Mouse (Mus musculus) neural tube, embryonic 14.5 days (tissue): ENCODE results near the gene Slc18a2. TPM values are rescaled to one million over a fixed set of nuclear protein-coding genes. Genes with fewer than 3 reads are reported as not detected.
A peak's percentile ranks its signal among the peaks of the same experiment; 100 is the strongest.

ENCODE experiments used
- ATAC-seq: fragments of 200-750 bp; cut with Nextera tagmentation; 2 replicates; pipeline ENCODE4 v1.8.0; 2017; ENCODE audit warnings: low read depth, mild to moderate bottlenecking, moderate TSS enrichment, moderate library complexity
- H3K27ac ChIP-seq: fragments of 300-500 bp; sonication (generic); 2 replicates; pipeline ENCODE4 v1.5.1; 2014; ENCODE audit warnings: low read depth, mild to moderate bottlenecking, control low read depth, low read length, moderate library complexity, mixed read lengths
- H3K27me3 ChIP-seq: fragments of 300-500 bp; sonication (generic); 2 replicates; pipeline ENCODE4 v1.6.1; 2014; ENCODE audit warnings: low read length; ENCODE audit not compliant: control insufficient read depth, insufficient read depth
- H3K36me3 ChIP-seq: fragments of 300-500 bp; sonication (generic); 2 replicates; pipeline ENCODE4 v1.6.1; 2014; ENCODE audit warnings: low read length, mixed read lengths; ENCODE audit not compliant: control insufficient read depth, insufficient read depth
- H3K4me1 ChIP-seq: fragments of 300-500 bp; sonication (generic); 2 replicates; pipeline ENCODE4 v1.6.1; 2014; ENCODE audit warnings: low read length; ENCODE audit not compliant: control insufficient read depth, insufficient read depth
- H3K4me2 ChIP-seq: fragments of 300-500 bp; sonication (generic); 2 replicates; pipeline ENCODE4 v1.6.1; 2014; ENCODE audit warnings: mild to moderate bottlenecking, low read depth, low read length, control low read depth
- H3K4me3 ChIP-seq: fragments of 300-500 bp; sonication (generic); 2 replicates; pipeline ENCODE4 v1.5.1; 2014; ENCODE audit warnings: low read depth, low read length, control low read depth, mixed read lengths
- H3K9ac ChIP-seq: fragments of 300-500 bp; sonication (generic); replicated peaks from 2 replicates; pipeline ENCODE4 v1.6.1; 2014; ENCODE audit warnings: low read depth, mild to moderate bottlenecking, control low read depth, low read length, mixed read lengths
- H3K9me3 ChIP-seq: fragments of 300-500 bp; sonication (generic); 2 replicates; pipeline ENCODE4 v1.6.1; 2016; ENCODE audit warnings: low read length; ENCODE audit not compliant: control insufficient read depth
- WGBS: fragments of 180-500 bp; shearing (Covaris S2); extraction: QIAGEN DNeasy Blood & Tissue Kit; methylation state at CpG from one replicate; pipeline ENCODE4 v1.1.7; 2014; 5-methylcytosine and 5-hydroxymethylcytosine counted together
- polyA plus RNA-seq: library from polyadenylated mRNA; unstranded; fragments of >200 nt; fragmentation: Nextera tagmentation; extraction: Ambion mirVana; gene quantifications from 2 replicates; pipeline ENCODE4 v1.2.1, GENCODE M21; 2014

The Slc18a2 gene
- polyA plus RNA-seq, 1 experiment from 2014 or later = 10.4 TPM

- H3K4me3 ChIP-seq = no peak overlapping the region
- H3K36me3 ChIP-seq = no peaks in the 10 kb centered on the region
- WGBS = 88% methylated on average over 5 of the region's 5 CpGs
- no peaks in the 10 kb centered on the region for H3K4me1 ChIP-seq
- ATAC-seq = no peak
- no peak overlapping the region for H3K9ac ChIP-seq
- H3K27me3 ChIP-seq = no peaks in the 10 kb centered on the region
- H3K9me3 ChIP-seq = no peaks in the 10 kb centered on the region
- H3K27ac ChIP-seq = no peak overlapping the region
- no peak overlapping the region for H3K4me2 ChIP-seq
Measured at GRCm38 (mm10) chr19:59292183-59292839, 31.6 kb downstream of the Slc18a2 start.

DNA sequence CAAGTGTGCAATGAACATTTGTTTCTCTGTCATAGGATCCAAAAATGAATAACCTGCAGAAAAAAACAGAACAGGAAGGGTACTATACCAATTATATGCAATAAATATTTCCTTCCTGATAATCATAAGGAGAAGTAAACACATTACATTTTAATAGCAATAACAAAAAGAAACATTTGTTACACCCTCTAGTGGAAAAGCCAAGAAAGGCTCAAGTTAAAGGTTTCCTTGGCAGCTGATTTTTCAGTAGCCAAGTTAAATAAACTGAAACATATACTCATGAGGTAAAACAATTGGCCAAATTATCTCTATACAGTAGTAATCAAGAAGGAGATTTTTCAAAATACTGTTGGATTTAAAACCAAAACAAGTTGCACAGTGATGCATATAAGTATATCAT lies 54.6 kb downstream of the Slc18a2 start:
- ATAC-seq = no peak
- Histone ChIP-seq H3K4me1 (no peaks in the 10 kb centered on the region), H3K9ac (no peak overlapping the region), H3K27me3 (no peaks in the 10 kb centered on the region), H3K27ac (no peak overlapping the region), H3K4me2 (no peak overlapping the region), H3K36me3 (no peaks in the 10 kb centered on the region), H3K9me3 (no peaks in the 10 kb centered on the region), H3K4me3 (no peak overlapping the region)

- Histone ChIP-seq H3K4me3 (no peak overlapping the region), H3K9me3 (no peaks in the 10 kb centered on the region), H3K4me1 (no peaks in the 10 kb centered on the region), H3K27ac (no peak overlapping the region), H3K36me3 (no peaks in the 10 kb centered on the region), H3K9ac (no peak overlapping the region), H3K27me3 (no peaks in the 10 kb centered on the region), H3K4me2 (no peak overlapping the region)
- ATAC-seq = no peak
Measured at GRCm38 (mm10) chr19:59316571-59316970, 55.9 kb downstream of the Slc18a2 start.

- no peak for ATAC-seq
- H3K4me1 ChIP-seq = no peaks in the 10 kb centered on the region
- over 99% methylated on average over 8 of the region's 14 CpGs for WGBS
Measured at GRCm38 (mm10) chr19:59321990-59322389, 61.3 kb downstream of the Slc18a2 start, which contains the start of gene Rps12-ps3. Gene Rps12-ps3 (plus strand): TSS chr19:59322290.

DNA sequence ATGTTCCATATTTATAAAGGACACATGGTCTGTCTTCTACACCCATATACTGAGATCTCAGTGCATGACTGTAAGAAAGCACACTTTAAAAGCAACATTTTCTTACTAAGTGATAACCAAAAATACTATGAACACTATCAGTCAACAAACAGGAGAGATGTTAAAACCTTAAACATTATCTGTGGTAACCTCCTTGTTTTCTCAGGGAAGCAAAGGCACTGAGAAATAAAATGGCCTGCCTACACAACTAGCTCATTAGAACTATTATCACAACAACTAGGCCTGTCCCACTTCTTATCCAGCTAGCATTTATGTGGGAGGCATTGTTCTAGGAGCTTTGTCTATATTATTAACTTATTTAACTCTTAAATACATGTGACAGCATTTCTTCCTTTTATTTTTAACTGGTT lies 70.1 kb downstream of the Slc18a2 start:
- H3K9me3 ChIP-seq = no peaks in the 10 kb centered on the region
- H3K4me3 ChIP-seq = no peak overlapping the region
- no peaks in the 10 kb centered on the region for H3K4me1 ChIP-seq
- ATAC-seq = no peak
- H3K27ac ChIP-seq = no peak overlapping the region
- H3K4me2 ChIP-seq = no peak overlapping the region
- H3K36me3 ChIP-seq = no peaks in the 10 kb centered on the region
- H3K27me3 ChIP-seq = no peaks in the 10 kb centered on the region
- no peak overlapping the region for H3K9ac ChIP-seq

More at GRCm38 (mm10) chr19:59321990-59322389, 61.3 kb downstream of the Slc18a2 start, which contains the start of gene Rps12-ps3:
- no peak within 1 kb of the TSS for H3K4me2 ChIP-seq
- H3K36me3 ChIP-seq = no peaks in the 10 kb centered on the region
- H3K9me3 ChIP-seq = no peaks in the 10 kb centered on the region
- no peak within 1 kb of the TSS for H3K9ac ChIP-seq
- no peak within 1 kb of the TSS for H3K4me3 ChIP-seq
- no peak within 1 kb of the TSS for H3K27ac ChIP-seq
- no peaks in the 10 kb centered on the region for H3K27me3 ChIP-seq

GRCm38 (mm10) chr19:59336655-59337054 lies 76.0 kb downstream of the Slc18a2 start:
- Histone ChIP-seq H3K9me3 (no peaks in the 10 kb centered on the region), H3K4me2 (no peak overlapping the region), H3K4me3 (no peak overlapping the region), H3K9ac (no peak overlapping the region), H3K4me1 (peaks cover 7% of the 10 kb centered on the region), H3K27ac (no peak overlapping the region), H3K27me3 (no peaks in the 10 kb centered on the region), H3K36me3 (no peaks in the 10 kb centered on the region)
- WGBS = 95% methylated on average over 1 of the region's 1 CpGs
- no peak for ATAC-seq

DNA sequence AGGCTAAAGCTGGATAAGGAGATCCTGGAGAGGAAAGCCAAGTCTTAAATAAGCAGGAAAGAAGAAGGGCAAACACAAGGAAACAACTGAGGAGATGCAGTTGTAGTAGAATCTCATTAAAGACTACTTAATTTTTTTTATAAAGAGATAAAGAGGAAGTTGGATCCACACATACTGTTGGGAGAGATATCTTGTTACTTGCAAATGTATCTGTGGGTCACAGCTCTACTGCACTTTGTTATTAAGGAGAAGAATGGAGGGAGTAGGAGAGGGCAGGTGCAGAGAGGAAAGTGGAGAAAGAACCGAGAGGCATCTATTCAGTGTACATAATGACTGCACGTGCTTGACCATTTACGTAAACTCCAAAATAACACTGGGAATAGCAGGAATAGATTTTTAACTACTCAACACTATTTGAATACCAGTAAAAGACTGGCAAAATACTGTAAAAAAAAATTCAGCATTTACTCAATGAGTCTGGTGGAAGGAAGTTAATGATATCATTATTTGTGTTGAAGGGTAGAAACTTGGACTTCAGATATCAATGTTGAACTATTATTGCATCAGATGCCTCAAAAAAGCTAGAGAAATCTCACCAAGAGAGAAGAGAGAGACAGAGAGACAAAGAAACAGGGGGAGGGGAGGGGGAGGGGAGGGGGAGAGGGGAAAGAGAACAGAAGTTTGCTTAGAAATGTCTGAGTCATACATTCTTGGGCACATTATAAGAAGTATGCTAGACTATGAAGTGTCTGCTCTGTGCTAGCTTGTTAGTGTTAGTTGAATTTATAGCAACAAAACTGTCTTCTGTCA lies 77.4 kb downstream of the Slc18a2 start:
- no peak overlapping the region for H3K4me3 ChIP-seq
- H3K36me3 ChIP-seq = no peaks in the 10 kb centered on the region
- H3K27ac ChIP-seq = no peak overlapping the region
- no peak for ATAC-seq
- H3K4me1 ChIP-seq = peaks cover 14% of the 10 kb centered on the region
- no peak overlapping the region for H3K4me2 ChIP-seq
- no peaks in the 10 kb centered on the region for H3K9me3 ChIP-seq
- H3K9ac ChIP-seq = no peak overlapping the region
- 67% methylated on average over 3 of the region's 3 CpGs for WGBS
- H3K27me3 ChIP-seq = no peaks in the 10 kb centered on the region

DNA sequence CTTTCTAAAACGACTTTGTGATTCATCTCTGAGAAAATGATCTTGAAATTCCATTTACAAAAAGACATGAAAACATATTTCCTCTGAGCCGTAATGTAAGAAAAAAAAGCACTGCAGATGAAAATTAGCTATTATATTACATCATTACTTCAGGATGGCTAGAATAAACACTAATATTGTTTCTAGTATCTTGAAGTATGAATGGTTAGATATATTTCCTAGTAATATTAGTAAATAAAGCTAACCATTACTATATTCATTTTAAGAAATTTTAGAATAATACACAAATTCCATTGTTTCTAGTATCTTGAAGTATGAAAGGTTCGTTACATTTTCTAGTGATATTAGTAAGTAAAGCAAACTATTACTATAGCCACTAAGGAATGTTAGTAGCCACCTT lies 79.2 kb downstream of the Slc18a2 start:
- H3K9ac ChIP-seq = no peak overlapping the region
- no peak for ATAC-seq
- no peaks in the 10 kb centered on the region for H3K27me3 ChIP-seq
- H3K4me1 ChIP-seq = peaks cover 28% of the 10 kb centered on the region
- no peak overlapping the region for H3K27ac ChIP-seq
- no peaks in the 10 kb centered on the region for H3K9me3 ChIP-seq
- 86% methylated on average over 3 of the region's 3 CpGs for WGBS
- H3K36me3 ChIP-seq = no peaks in the 10 kb centered on the region
- no peak overlapping the region for H3K4me3 ChIP-seq
- H3K4me2 ChIP-seq = no peak overlapping the region

DNA sequence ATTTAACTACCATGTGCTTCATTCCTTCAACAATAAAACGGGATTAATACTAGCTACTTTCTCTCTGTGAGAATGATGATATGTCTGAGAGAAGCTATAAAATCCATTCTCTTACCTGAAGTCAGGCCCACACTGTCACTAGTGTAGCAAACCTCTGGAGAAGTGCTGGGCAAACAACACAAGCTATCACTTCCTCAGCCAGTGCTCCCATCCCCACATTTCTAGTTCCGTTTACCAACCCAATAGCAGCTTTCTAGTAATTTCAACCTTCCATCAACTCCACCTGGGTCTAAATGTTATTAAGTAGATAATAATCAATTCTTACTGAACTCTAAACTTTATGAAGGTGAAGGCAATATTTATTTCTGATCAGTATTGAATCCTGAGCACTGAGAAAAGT lies 82.3 kb downstream of the Slc18a2 start:
- Histone ChIP-seq H3K4me2 (peak overlapping the region; percentile 100), H3K9me3 (no peaks in the 10 kb centered on the region), H3K4me3 (peak overlapping the region; percentile 87; the same call in 1 of the 2 replicates), H3K27ac (no peak overlapping the region), H3K36me3 (no peaks in the 10 kb centered on the region), H3K4me1 (peaks cover 28% of the 10 kb centered on the region), H3K27me3 (no peaks in the 10 kb centered on the region), H3K9ac (no peak overlapping the region)
- 32% methylated on average over 2 of the region's 2 CpGs for WGBS
- no peak for ATAC-seq
